Mouse (Mus musculus): ENCODE results near the gene Gm8300. TPM values are rescaled to one million over a fixed set of nuclear protein-coding genes. Genes with fewer than 3 reads are reported as not detected.
"Not testable (repeated sequence)": the region's sequence is repeated elsewhere in the genome, so short reads cannot be mapped to it uniquely, and the experiment has no call there.

Gene Gm8300
- polyA plus RNA-seq, 1 experiment from 2014 or later, result not detected

- not testable (repeated sequence) for H3K27me3 ChIP-seq; H3K27ac ChIP-seq; H3K36me3 ChIP-seq; H3K9me3 ChIP-seq (replicated peaks); H3K4me3 ChIP-seq (replicated peaks); H3K4me1 ChIP-seq; H3K4me2 ChIP-seq; ATAC-seq (replicated peaks; ENCODE audit: low FRiP score); H3K9ac ChIP-seq
- 70% methylated on average over 4 of the region's 4 CpGs for WGBS
Measured at GRCm38 (mm10) chr12:87550628-87551027, 36.5 kb downstream of the Gm8300 start.

Other genes starting within 250 kb of the Gm8300 start
- gene Vipas39, start 248.1 kb upstream of the Gm8300 start, polyA plus RNA-seq (2015; fragmentation: Nextera tagmentation; extraction: Ambion mirVana), result 44.4 and 46.6 TPM in 2 replicates
- gene Ahsa1, start 247.8 kb upstream of the Gm8300 start, polyA plus RNA-seq (2015; fragmentation: Nextera tagmentation; extraction: Ambion mirVana), result 235 and 248 TPM in 2 replicates
- 0.98 and 1.1 TPM in 2 replicates for gene Ism2, start 214.6 kb upstream of the Gm8300 start, polyA plus RNA-seq (2015; fragmentation: Nextera tagmentation; extraction: Ambion mirVana)
- gene Sptlc2, start 126.0 kb upstream of the Gm8300 start, polyA plus RNA-seq (2015; fragmentation: Nextera tagmentation; extraction: Ambion mirVana), result 75.4 and 78.5 TPM in 2 replicates
- gene Slirp, start 70.4 kb upstream of the Gm8300 start, polyA plus RNA-seq (2015; fragmentation: Nextera tagmentation; extraction: Ambion mirVana), result 310 and 326 TPM in 2 replicates
- 61.9 and 64.6 TPM in 2 replicates for gene Alkbh1, start 70.3 kb upstream of the Gm8300 start, polyA plus RNA-seq (2015; fragmentation: Nextera tagmentation; extraction: Ambion mirVana)
- 135 and 136 TPM in 2 replicates for gene Snw1, start 42.0 kb upstream of the Gm8300 start, polyA plus RNA-seq (2015; fragmentation: Nextera tagmentation; extraction: Ambion mirVana)
- not detected in 2 replicates for gene Gm5788, start 19.6 kb upstream of the Gm8300 start, polyA plus RNA-seq (2015; fragmentation: Nextera tagmentation; extraction: Ambion mirVana)
- not detected in 2 replicates for gene Oog1, start 88.4 kb downstream of the Gm8300 start, polyA plus RNA-seq (2015; fragmentation: Nextera tagmentation; extraction: Ambion mirVana)
- gene Gm4027, start 104.6 kb downstream of the Gm8300 start, polyA plus RNA-seq (2015; fragmentation: Nextera tagmentation; extraction: Ambion mirVana), result not detected in 2 replicates
- not detected in 2 replicates for gene Gm16381, start 130.3 kb downstream of the Gm8300 start, polyA plus RNA-seq (2015; fragmentation: Nextera tagmentation; extraction: Ambion mirVana)